Mouse (Mus musculus) neutrophil, adult 65 days (primary cell): Measurements from ENCODE around the gene Lrriq4. TPM values are rescaled to one million over a fixed set of nuclear protein-coding genes. Genes with fewer than 3 reads are reported as not detected.

ENCODE experiments used
- total RNA-seq: library from RNA; stranded (reverse); gene quantifications from 2 replicates; pipeline ENCODE4 v1.2.4, GENCODE M21; 2023

The Lrriq4 gene
- not detected in 2 replicates for total RNA-seq

GRCm38 (mm10) chr3:30644207-30644606 is at the start of gene Lrriq4:
Lrriq4 (plus strand) TSS chr3:30644507.

GRCm38 (mm10) chr3:30599711-30600545 is 44.4 kb upstream of the Lrriq4 start, which contains the start of gene Actrt3:
Actrt3 (minus strand) TSS chr3:30599939.

GRCm38 (mm10) chr3:30602065-30602739 is 42.1 kb upstream of the Lrriq4 start, which contains the start of gene Mynn:
Mynn (plus strand) TSS chr3:30602065.

GRCm38 (mm10) chr3:30647440-30648090 is 3.3 kb downstream of the Lrriq4 start, which contains the start of gene Lrrc34:
Lrrc34 (minus strand) TSS chr3:30647869.

GRCm38 (mm10) chr3:30699711-30700505 is 55.6 kb downstream of the Lrriq4 start, which contains the start of gene Lrrc31:
Lrrc31 (minus strand) TSS chr3:30699843.

Other genes with a start within 250 kb of the Lrriq4 start
- not detected in 2 replicates for gene Mecom, start 96.5 kb upstream of the Lrriq4 start, total RNA-seq
- gene Actrt3, start 44.6 kb upstream of the Lrriq4 start, total RNA-seq, result not detected in 2 replicates
- 52.9 and 63.8 TPM in 2 replicates for gene Mynn, start 42.4 kb upstream of the Lrriq4 start, total RNA-seq
- not detected in 2 replicates for gene Lrrc34, start 3.4 kb downstream of the Lrriq4 start, total RNA-seq
- not detected in 2 replicates for gene Lrrc31, start 55.3 kb downstream of the Lrriq4 start, total RNA-seq
- not detected in 2 replicates for gene Samd7, start 101.8 kb downstream of the Lrriq4 start, total RNA-seq
- gene Sec62, start 148.4 kb downstream of the Lrriq4 start, total RNA-seq, result 57.9 and 61.0 TPM in 2 replicates
- gene Gpr160, start 211.4 kb downstream of the Lrriq4 start, total RNA-seq, result 24.9 and 25.3 TPM in 2 replicates